Mouse (Mus musculus): ENCODE measurements around the gene Gm10282. TPM values are rescaled to one million over a fixed set of nuclear protein-coding genes. Genes with fewer than 3 reads are reported as not detected.

Gm10282 gene
- polyA plus RNA-seq, 1 experiment, result 0.41 TPM

DNA sequence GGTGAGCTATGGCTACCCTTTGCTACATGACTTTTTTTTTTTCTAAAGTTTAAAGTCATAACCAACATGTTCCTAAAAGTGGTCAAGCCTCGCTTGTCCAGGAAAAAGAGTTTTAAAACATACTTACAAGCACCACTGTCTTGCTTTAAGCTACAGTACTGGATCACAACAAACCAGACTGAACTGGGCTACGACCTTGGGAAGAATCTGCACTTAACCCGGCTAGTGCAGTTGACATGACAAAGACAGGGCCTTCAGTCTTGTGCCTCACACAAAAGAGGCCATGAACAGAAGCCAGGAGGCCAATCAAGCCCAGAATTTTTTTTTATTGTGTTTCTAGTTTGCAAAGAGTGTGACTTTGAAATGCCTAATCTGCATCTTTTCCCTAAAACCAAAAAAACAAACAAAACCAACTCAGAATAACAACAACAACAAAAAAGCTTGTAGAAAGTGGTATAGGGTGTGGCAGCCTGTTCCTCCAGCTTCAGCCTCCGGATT is 29.1 kb upstream of the Gm10282 start:
- peaks cover 7% of the 10 kb centered on the region; the same call in 1 of the 2 replicates for H3K36me3 ChIP-seq (ENCODE audit: control insufficient read depth, insufficient read depth, low read length)
- no peak overlapping the region for H3K4me3 ChIP-seq (ENCODE audit: low read depth, low read length)
- no peak for TF ChIP-seq CTCF (IDR thresholded peaks at IDR 0.05; ENCODE audit: extremely low read depth, insufficient read length, insufficient replicate concordance, low read depth, low read length)
- no peak for TF ChIP-seq POLR2A (IDR thresholded peaks at IDR 0.05; ENCODE audit: low read depth, low read length)
- no peaks in the 10 kb centered on the region for H3K27me3 ChIP-seq (ENCODE audit: control insufficient read depth, insufficient read depth, low read length)
- no peaks in the 10 kb centered on the region for H3K4me1 ChIP-seq (ENCODE audit: control insufficient read depth, insufficient read depth, insufficient read length, low read length)
- no peak overlapping the region for H3K27ac ChIP-seq (ENCODE audit: insufficient read depth, low read depth, low read length)
- WGBS, result 80% methylated on average over 4 of the region's 4 CpGs

DNA sequence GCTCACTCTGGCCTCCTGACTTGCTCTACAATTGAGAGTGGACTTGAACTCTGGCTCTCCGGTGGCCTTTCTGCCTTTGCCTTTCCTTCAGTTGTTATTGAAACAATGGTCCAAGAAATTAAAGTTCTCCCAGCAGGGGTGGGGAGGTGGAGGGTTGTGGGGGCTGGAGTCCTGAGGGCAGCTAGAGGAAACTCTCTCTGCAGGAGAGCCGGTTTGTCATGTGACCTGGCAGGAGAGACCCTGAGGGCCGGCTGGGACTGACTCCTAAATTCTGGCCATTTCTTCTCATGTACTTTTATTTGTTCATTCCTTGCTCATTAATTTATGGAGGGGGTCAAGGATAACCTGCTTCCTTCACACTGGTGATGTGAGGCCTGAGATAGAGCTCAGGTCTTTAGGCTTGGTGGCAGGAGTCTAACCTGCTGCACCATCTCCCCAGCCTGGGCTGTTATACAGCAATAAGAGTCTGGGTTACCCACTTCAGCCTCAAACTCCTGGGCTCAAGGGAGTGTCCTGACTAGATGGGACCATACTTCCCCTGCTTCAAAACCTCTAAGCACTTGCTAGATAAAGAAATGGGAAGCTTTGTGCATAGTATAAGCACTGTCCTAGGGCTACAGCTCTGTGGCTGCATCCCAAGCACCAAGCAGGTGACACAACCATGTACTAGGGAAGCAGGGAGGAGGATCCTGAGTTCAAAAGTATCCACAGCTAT is 28.5 kb upstream of the Gm10282 start:
- H3K36me3 ChIP-seq (ENCODE audit: control insufficient read depth, insufficient read depth, low read length), result peaks cover 7% of the 10 kb centered on the region; the same call in 1 of the 2 replicates
- WGBS, result 59% methylated on average over 3 of the region's 3 CpGs
- H3K4me3 ChIP-seq (ENCODE audit: low read depth, low read length), result no peak overlapping the region
- H3K4me1 ChIP-seq (ENCODE audit: control insufficient read depth, insufficient read depth, insufficient read length, low read length), result no peaks in the 10 kb centered on the region
- TF ChIP-seq POLR2A (IDR thresholded peaks at IDR 0.05; ENCODE audit: low read depth, low read length), result no peak
- TF ChIP-seq CTCF (IDR thresholded peaks at IDR 0.05; ENCODE audit: extremely low read depth, insufficient read length, insufficient replicate concordance, low read depth, low read length), result no peak
- H3K27me3 ChIP-seq (ENCODE audit: control insufficient read depth, insufficient read depth, low read length), result no peaks in the 10 kb centered on the region
- no peak overlapping the region for H3K27ac ChIP-seq (ENCODE audit: insufficient read depth, low read depth, low read length)

DNA sequence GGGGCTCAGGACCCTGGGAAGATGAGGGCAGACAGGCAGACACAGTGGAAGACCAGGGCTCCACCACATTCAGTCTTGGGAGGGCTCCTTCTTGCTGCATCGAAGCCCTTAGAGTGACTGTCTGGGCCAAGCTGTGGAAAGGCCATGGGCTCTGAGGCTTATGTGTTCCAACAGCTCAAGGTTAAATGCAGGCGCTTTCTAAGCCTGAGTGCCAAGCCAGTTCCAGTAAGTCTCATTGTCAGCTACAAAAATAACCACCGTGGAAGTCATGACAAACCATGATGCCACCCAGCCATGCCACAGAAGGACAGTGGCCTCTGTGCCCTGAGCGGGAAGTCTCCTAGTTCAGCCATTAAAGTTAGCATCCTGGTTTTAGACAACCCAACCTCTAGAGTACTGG is 26.6 kb upstream of the Gm10282 start:
- WGBS, result 89% methylated on average over 4 of the region's 4 CpGs

GRCm38 (mm10) chr8:72330806-72331516 is 25.9 kb upstream of the Gm10282 start:
- 77% methylated on average over 6 of the region's 6 CpGs for WGBS

More for the DNA sequence above, 26.6 kb upstream of the Gm10282 start:
- TF ChIP-seq POLR2A (IDR thresholded peaks at IDR 0.05; ENCODE audit: low read depth, low read length) (no peak), CTCF (IDR thresholded peaks at IDR 0.05; ENCODE audit: extremely low read depth, insufficient read length, insufficient replicate concordance, low read depth, low read length) (no peak)
- Histone ChIP-seq H3K36me3 (ENCODE audit: control insufficient read depth, insufficient read depth, low read length) (no peaks in the 10 kb centered on the region), H3K4me3 (ENCODE audit: low read depth, low read length) (no peak overlapping the region), H3K27me3 (ENCODE audit: control insufficient read depth, insufficient read depth, low read length) (no peaks in the 10 kb centered on the region), H3K4me1 (ENCODE audit: control insufficient read depth, insufficient read depth, insufficient read length, low read length) (no peaks in the 10 kb centered on the region), H3K27ac (ENCODE audit: insufficient read depth, low read depth, low read length) (no peak overlapping the region)

GRCm38 (mm10) chr8:72329116-72329515 is 24.1 kb upstream of the Gm10282 start:
- no peaks in the 10 kb centered on the region for H3K4me1 ChIP-seq (ENCODE audit: control insufficient read depth, insufficient read depth, insufficient read length, low read length)
- H3K36me3 ChIP-seq (ENCODE audit: control insufficient read depth, insufficient read depth, low read length), result no peaks in the 10 kb centered on the region
- TF ChIP-seq POLR2A (IDR thresholded peaks at IDR 0.05; ENCODE audit: low read depth, low read length), result no peak
- no peak for TF ChIP-seq CTCF (IDR thresholded peaks at IDR 0.05; ENCODE audit: extremely low read depth, insufficient read length, insufficient replicate concordance, low read depth, low read length)
- WGBS, result 84% methylated on average over 3 of the region's 3 CpGs
- no peak overlapping the region for H3K4me3 ChIP-seq (ENCODE audit: low read depth, low read length)
- H3K27ac ChIP-seq (ENCODE audit: insufficient read depth, low read depth, low read length), result no peak overlapping the region
- H3K27me3 ChIP-seq (ENCODE audit: control insufficient read depth, insufficient read depth, low read length), result no peaks in the 10 kb centered on the region

More at GRCm38 (mm10) chr8:72330806-72331516, 25.9 kb upstream of the Gm10282 start:
- Histone ChIP-seq H3K4me1 (ENCODE audit: control insufficient read depth, insufficient read depth, insufficient read length, low read length) (no peaks in the 10 kb centered on the region), H3K36me3 (ENCODE audit: control insufficient read depth, insufficient read depth, low read length) (no peaks in the 10 kb centered on the region), H3K4me3 (ENCODE audit: low read depth, low read length) (no peak overlapping the region), H3K27me3 (ENCODE audit: control insufficient read depth, insufficient read depth, low read length) (no peaks in the 10 kb centered on the region), H3K27ac (ENCODE audit: insufficient read depth, low read depth, low read length) (no peak overlapping the region)
- TF ChIP-seq CTCF (IDR thresholded peaks at IDR 0.05; ENCODE audit: extremely low read depth, insufficient read length, insufficient replicate concordance, low read depth, low read length), result no peak
- TF ChIP-seq POLR2A (IDR thresholded peaks at IDR 0.05; ENCODE audit: low read depth, low read length), result no peak

DNA sequence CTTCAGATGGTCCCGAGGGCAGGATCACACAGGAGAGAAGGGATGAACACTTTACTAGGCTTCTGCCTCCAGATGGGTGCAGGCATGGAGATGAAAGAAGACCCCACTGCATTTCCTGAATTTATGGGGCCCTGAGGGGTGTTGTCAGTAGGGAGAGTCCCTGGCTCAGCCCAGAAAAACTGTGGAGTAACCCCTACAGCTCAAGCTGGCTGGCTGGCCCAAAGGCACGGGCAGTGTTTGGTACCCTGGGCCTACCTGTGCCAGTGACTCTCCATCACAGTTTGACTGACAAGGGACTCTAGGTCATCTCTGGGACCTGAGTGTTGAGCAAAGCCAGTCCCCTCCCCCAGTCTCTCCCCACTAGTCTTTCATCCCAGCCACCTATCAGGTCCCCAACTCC is 19.6 kb upstream of the Gm10282 start:
- Histone ChIP-seq H3K4me1 (ENCODE audit: control insufficient read depth, insufficient read depth, insufficient read length, low read length) (peaks cover 2% of the 10 kb centered on the region), H3K4me3 (ENCODE audit: low read depth, low read length) (no peak overlapping the region), H3K27me3 (ENCODE audit: control insufficient read depth, insufficient read depth, low read length) (peaks cover 9% of the 10 kb centered on the region), H3K36me3 (ENCODE audit: control insufficient read depth, insufficient read depth, low read length) (no peaks in the 10 kb centered on the region), H3K27ac (ENCODE audit: insufficient read depth, low read depth, low read length) (no peak overlapping the region)
- WGBS, result 79% methylated on average over 2 of the region's 2 CpGs
- TF ChIP-seq CTCF (IDR thresholded peaks at IDR 0.05; ENCODE audit: extremely low read depth, insufficient read length, insufficient replicate concordance, low read depth, low read length) (no peak), POLR2A (IDR thresholded peaks at IDR 0.05; ENCODE audit: low read depth, low read length) (no peak)
